Mouse (Mus musculus) embryo, embryonic 10.5 days (tissue): Measurements from ENCODE around the gene Cnnm1.
A peak's percentile ranks its signal among the peaks of the same experiment; 100 is the strongest.
"Not testable (repeated sequence)": the region's sequence is repeated elsewhere in the genome, so short reads cannot be mapped to it uniquely, and the experiment has no call there.

Experiments
- DNase-seq: peaks from one replicate; pipeline ENCODE4 v3.0.0-alpha.2; 2015; ENCODE audit warnings: low spot score

Gene Cnnm1

GRCm38 (mm10) chr19:43465601-43466255 lies 25.5 kb downstream of the Cnnm1 start:
- DNase-seq = no peak

- no peak for DNase-seq
Measured at GRCm38 (mm10) chr19:43467927-43468685, 27.9 kb downstream of the Cnnm1 start.

GRCm38 (mm10) chr19:43469333-43469732 lies 29.1 kb downstream of the Cnnm1 start:
- no peak for DNase-seq

DNA sequence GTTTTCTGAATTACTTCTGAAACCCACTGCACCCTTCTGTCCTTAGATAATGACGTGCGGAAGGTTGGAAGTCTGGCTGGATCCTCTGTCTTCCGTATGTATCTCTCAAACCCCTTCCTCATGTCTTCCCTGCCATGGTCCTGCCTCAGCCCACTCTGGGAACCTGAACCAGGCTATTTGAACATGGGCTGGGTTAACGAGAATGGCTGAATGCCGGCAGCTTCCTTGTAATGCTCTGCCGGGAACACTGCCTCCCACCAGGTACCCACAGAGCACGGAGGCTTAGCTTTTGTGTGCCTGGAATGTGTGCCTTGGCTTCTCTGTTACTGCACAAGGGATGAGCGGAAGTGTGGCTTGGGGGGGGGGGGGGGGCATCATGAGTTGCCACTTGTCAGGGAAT lies 32.1 kb downstream of the Cnnm1 start:
- DNase-seq = no peak

DNA sequence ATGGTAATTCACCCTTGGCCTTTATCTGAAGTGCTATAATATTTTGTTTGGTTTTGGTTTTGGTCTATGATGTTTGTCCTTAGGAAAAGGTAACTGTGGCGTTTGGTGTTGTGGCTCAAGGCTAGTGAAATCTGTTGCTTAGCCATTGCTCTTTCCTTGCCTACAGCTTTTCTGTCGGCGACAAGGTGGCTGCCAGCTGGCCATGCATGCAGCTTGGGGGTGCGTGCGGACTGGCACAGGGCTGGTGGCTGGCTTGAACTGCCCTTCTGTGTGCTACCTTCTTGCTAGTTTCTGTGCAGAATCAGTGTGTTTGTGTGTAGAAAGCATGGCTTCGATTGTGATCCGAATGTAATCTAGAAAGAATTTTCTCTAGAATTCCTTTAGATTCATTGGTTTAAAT lies 32.5 kb downstream of the Cnnm1 start:
- no peak for DNase-seq

DNA sequence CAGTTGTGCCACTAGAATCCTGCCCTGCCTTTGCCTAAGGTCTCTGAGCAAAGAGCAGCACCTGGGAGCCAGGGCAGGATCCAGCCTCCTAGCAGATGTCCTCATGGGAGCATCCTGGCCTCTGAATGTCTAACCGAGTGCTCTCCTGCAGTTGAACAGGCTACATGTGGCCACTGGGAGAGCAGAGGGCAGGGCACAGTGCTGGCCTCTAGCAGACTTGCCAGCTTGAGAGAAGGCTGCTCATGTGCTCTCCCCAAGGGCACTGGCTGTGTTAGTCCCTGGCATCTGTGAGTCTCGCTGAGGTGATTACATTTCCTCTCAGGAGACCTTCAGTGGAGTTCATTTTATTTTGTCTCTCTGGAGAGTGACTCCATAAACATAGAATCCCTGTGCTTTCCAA lies 35.4 kb downstream of the Cnnm1 start:
- no peak for DNase-seq

DNA sequence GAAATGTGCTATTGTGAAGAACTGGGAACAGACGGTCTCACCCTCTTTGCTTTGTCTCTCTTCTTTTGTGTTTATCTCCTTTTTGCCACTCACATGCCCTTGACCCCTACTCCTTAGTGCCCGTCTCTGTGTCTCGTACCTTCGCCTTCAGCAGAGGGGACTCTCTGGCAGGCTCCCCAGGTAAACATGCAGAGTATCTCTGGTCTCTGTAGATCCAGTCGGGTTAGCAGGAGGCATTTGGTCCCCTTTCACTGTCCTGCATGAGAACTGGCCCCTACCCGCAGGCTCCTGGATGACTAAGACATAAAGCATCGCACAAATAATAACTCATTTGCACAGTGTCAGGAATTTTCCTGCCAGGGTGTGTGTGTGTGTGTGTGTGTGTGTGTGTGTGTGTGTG lies 35.8 kb downstream of the Cnnm1 start:
- no peak for DNase-seq

GRCm38 (mm10) chr19:43477436-43477835 lies 37.2 kb downstream of the Cnnm1 start:
- DNase-seq = no peak

DNA sequence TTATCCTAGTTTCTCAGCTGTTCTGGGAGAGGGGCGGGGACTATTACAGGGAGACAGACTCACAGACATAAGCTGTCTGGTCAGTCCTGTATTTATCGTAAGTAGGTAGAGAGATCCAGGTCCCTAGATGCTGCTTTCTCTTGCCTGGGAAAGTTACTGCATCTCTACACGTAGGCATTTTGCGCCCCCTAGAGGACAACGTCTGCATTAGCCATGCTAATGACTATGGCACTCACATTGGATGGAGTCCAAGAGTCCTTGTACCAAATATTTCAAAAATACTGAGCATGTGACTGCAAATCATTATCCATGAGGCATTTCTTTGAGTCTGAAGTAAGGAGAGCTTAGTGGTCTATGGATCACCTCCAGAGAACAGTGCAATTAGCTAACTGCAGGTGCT lies 38.7 kb downstream of the Cnnm1 start:
- peak; percentile 85 for DNase-seq

- no peak for DNase-seq
Measured at GRCm38 (mm10) chr19:43479431-43479830, 39.2 kb downstream of the Cnnm1 start.

- no peak for DNase-seq
Measured at GRCm38 (mm10) chr19:43480512-43480911, 40.3 kb downstream of the Cnnm1 start.

DNA sequence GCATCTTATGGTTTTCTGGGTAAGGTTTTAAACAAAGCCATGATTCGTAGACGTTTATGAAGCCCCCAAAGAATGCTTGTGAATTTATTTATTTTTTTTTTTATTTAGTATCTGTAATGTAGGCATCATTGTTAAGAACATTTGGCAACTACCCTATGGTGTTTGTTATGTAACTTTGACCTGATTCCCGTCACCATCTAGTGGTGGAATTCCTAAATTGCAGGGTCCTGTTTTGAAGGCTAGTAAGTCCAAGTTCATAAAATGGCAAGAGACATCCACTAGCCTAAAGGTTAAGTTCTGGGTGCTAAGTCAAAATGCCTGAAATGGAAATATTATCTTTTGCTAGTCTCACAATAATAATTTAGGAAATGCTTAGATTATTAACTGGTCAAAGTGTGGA lies 47.2 kb downstream of the Cnnm1 start:
- DNase-seq = peak; percentile 75

GRCm38 (mm10) chr19:43493316-43493715 lies 53.1 kb downstream of the Cnnm1 start:
- DNase-seq = not testable (repeated sequence)

DNA sequence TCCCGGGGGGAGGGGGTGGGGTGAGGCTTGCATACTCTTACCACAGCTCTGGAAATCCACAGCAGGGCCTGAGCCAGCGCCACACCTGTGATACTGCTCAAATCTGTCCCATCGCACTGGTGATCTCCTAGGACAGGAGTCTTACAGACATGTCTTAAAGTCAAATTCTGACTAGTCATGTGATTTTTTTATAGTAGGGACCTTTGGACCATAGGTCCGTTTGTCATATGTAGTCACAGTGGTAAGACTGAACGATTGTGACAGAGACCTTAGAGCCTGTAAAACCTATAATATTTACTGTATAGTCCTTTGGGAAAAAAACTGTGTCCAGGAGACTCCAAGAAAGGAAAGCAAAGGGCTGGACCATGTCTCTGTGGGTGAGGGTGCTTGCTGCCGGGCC lies 53.6 kb downstream of the Cnnm1 start:
- no peak for DNase-seq

DNA sequence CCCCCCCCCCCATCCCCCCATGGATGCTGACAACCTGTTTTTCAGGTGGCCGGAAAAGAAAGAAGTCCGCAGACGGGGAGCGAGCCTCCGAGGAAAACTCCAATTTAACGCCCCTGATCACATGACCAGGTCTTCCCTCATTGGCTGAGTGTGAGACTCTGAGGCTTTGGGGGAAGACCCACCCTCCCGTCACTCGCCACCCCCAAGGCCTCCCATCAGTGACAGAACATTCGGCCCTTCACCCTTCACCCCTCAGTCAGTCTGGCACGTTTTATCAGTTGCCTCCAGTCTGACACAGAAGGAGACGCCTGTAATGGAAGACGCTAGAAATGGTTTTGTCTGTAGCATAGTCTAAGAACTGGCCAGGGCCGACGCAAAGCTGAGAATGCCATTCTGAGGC lies 54.7 kb downstream of the Cnnm1 start:
- DNase-seq = peak; percentile 50

GRCm38 (mm10) chr19:43495846-43496245 lies 55.6 kb downstream of the Cnnm1 start:
- DNase-seq = peak; percentile 91

GRCm38 (mm10) chr19:43497440-43497839 lies 57.2 kb downstream of the Cnnm1 start:
- no peak for DNase-seq

- no peak for DNase-seq
Measured at GRCm38 (mm10) chr19:43498874-43499273, 58.6 kb downstream of the Cnnm1 start.

DNA sequence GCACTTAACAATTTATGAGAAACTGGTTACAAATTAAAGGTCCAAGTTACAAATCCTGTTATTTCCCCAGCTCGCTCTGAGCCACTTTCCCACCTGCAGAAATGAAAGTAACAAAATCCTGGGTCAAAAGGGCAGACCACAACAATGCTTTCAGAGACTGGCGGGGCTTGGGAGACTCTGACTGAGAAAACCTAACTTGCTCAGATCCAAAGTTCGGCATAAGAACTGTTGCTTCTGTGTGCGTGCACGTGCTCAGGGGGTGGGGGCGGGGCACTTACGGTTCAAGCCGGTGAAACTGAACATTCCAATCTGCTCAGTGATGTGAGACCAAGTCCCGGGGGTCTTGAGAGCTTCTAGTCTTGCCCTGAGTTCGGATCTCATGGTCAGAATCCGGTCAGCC lies 62.4 kb downstream of the Cnnm1 start:
- no peak for DNase-seq

DNA sequence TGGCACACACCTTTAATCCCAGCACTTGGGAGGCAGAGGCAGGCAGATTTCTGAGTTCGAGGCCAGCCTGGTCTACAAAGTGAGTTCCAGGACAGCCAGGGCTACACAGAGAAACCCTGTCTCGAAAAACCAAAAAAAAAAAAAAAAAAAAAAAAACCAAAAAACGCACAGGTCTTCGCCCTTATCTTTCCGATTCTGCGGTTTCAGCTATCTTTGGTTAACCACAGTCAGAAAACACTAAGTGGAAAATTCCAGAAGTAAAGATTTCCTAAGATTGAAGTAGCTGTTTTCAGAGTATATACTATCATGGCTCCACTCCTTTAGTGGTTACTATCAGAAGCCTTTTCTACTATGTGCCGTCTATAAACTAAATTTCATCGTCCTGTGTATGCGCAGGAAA lies 63.4 kb downstream of the Cnnm1 start:
- not testable (repeated sequence) for DNase-seq

DNA sequence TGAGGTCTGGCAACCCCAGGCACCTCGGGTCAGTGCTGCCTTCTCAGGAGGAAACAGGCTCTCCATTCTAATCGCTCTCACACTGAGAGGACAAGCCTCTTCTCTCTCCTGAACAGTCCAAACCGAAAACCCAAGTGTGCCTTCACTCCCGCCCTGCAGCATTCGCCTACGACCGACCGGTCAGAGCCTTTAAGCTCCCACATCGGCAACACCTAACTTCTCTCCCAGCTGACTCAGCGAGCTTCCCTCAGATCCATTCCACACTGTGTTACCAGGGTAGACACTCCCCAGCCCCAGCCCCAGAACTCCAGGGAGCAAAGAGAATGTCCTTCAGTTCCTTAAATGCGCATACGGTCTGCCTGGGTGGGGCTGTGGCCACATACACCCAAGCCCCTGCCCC lies 65.2 kb downstream of the Cnnm1 start:
- DNase-seq = no peak

DNA sequence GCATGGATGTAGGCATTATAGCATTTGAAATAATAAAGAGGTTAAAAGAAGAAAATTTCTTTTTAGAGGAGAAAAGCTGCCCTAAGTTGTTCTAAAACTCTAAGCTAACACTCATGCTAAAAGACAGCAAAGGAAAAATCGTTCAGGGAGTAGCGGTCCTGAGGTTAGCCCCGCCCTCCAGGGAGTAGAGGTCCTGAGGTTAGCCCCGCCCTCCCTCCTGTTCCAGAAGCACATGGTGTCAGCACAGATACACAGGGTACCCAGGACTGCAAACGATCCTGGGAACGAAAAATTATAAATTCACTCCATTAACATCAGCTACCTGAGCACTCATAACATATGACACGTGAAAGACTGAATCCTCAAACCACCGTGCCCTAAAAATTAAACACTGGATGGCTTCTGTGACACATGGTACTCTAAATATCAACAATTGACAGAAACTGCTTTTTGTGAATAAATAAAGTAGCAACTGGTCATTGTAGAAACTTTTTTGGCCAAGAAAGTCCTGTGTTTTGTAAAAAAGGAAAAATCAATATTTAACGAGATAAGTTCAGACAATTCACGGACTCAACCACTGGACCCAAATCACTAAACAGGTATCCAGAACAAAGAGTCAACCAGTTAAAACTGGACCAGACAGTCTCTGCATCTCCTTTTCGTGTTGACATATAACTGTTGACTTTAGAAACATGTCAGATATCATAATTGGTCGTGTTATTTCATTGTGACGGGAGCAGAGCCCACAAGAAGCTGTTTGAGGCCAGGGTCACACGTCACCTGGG lies 70.4 kb downstream of the Cnnm1 start:
- no peak for DNase-seq
